Mouse (Mus musculus): Measurements from ENCODE around the gene AC170998.1. TPM values are rescaled to one million over a fixed set of nuclear protein-coding genes. Genes with fewer than 3 reads are reported as not detected.

The AC170998.1 gene
- polyA plus RNA-seq, 1 experiment from 2014 or later, result 1.0 TPM

DNA sequence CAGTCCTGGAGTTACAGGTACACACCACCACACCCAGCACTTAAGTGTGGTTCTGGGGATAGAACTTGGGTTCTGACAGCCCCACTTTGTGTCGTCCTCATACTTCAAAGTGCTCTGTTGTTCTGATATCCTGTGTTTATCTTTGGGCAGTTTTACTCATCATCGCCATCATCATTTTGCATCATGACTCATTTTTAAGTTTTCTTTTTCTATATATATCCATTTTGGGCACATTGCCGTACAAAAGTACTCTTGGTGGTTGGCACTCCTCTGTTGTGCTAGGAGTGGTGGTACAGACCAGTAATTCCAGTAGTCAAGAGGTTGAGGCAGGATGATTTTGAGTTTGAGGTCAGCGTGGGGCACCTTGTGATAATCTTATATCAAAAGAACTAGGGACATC is 24.7 kb upstream of the AC170998.1 start:
- TF ChIP-seq CTCF (IDR thresholded peaks at IDR 0.05; ENCODE audit: low read depth), result no peak
- no peak for TF ChIP-seq EP300 (optimal IDR thresholded peaks at IDR 0.05)

GRCm38 (mm10) chr17:28701737-28702136 is 24.1 kb upstream of the AC170998.1 start:
- no peak overlapping the region for H3K27ac ChIP-seq (replicated peaks)
- H3K4me1 ChIP-seq (replicated peaks; ENCODE audit: control insufficient read depth, insufficient read depth), result peaks cover 2% of the 10 kb centered on the region

More for the DNA sequence above, 24.7 kb upstream of the AC170998.1 start:
- ATAC-seq (ENCODE audit: low FRiP score, low TSS enrichment) (no peak), DNase-seq (ENCODE audit: low spot score) (no peak)
- no peak overlapping the region for H3K27ac ChIP-seq (replicated peaks)
- H3K27me3 ChIP-seq (ENCODE audit: control insufficient read depth, insufficient read depth, low read length), result no peaks in the 10 kb centered on the region
- H3K36me3 ChIP-seq (ENCODE audit: control insufficient read depth, insufficient read depth, low read length), result no peaks in the 10 kb centered on the region
- no peak overlapping the region for H3K4me3 ChIP-seq (ENCODE audit: low read depth, low read length)
- no peak overlapping the region for H3K9ac ChIP-seq (ENCODE audit: low read length)
- H3K4me2 ChIP-seq (replicated peaks; ENCODE audit: low read depth), result no peak overlapping the region
- 86% methylated on average over 4 of the region's 4 CpGs for WGBS
- H3K4me1 ChIP-seq (replicated peaks; ENCODE audit: control insufficient read depth, insufficient read depth), result peaks cover 7% of the 10 kb centered on the region
- H3K9me3 ChIP-seq (ENCODE audit: control insufficient read depth, low read length), result no peaks in the 10 kb centered on the region

GRCm38 (mm10) chr17:28702646-28703045 is 23.2 kb upstream of the AC170998.1 start:
- H3K9ac ChIP-seq (ENCODE audit: low read length), result no peak overlapping the region
- no peak for DNase-seq (ENCODE audit: low spot score)
- 59% methylated on average over 2 of the region's 2 CpGs for WGBS

More at GRCm38 (mm10) chr17:28701737-28702136, 24.1 kb upstream of the AC170998.1 start:
- ATAC-seq (ENCODE audit: low FRiP score, low TSS enrichment) (peak; percentile 27; the same call in 1 of the 2 replicates), DNase-seq (ENCODE audit: low spot score) (peak; percentile 31)
- H3K4me2 ChIP-seq (replicated peaks; ENCODE audit: low read depth), result no peak overlapping the region
- TF ChIP-seq EP300 (optimal IDR thresholded peaks at IDR 0.05) (no peak), CTCF (IDR thresholded peaks at IDR 0.05; ENCODE audit: low read depth) (no peak)
- H3K36me3 ChIP-seq (ENCODE audit: control insufficient read depth, insufficient read depth, low read length), result no peaks in the 10 kb centered on the region
- no peaks in the 10 kb centered on the region for H3K9me3 ChIP-seq (ENCODE audit: control insufficient read depth, low read length)
- H3K27me3 ChIP-seq (ENCODE audit: control insufficient read depth, insufficient read depth, low read length), result no peaks in the 10 kb centered on the region
- WGBS, result 68% methylated on average over 3 of the region's 3 CpGs
- no peak overlapping the region for H3K4me3 ChIP-seq (ENCODE audit: low read depth, low read length)
- H3K9ac ChIP-seq (ENCODE audit: low read length), result no peak overlapping the region

GRCm38 (mm10) chr17:28706697-28707096 is 19.2 kb upstream of the AC170998.1 start:
- H3K36me3 ChIP-seq (ENCODE audit: control insufficient read depth, insufficient read depth, low read length), result no peaks in the 10 kb centered on the region
- ATAC-seq (ENCODE audit: low FRiP score, low TSS enrichment), result no peak
- no peaks in the 10 kb centered on the region for H3K27me3 ChIP-seq (ENCODE audit: control insufficient read depth, insufficient read depth, low read length)
- no peaks in the 10 kb centered on the region for H3K9me3 ChIP-seq (ENCODE audit: control insufficient read depth, low read length)
- H3K27ac ChIP-seq (replicated peaks), result no peak overlapping the region
- no peak overlapping the region for H3K4me3 ChIP-seq (ENCODE audit: low read depth, low read length)
- no peak overlapping the region for H3K4me2 ChIP-seq (replicated peaks; ENCODE audit: low read depth)
- TF ChIP-seq EP300 (optimal IDR thresholded peaks at IDR 0.05) (no peak), CTCF (IDR thresholded peaks at IDR 0.05; ENCODE audit: low read depth) (no peak)
- DNase-seq (ENCODE audit: low spot score), result no peak
- no peaks in the 10 kb centered on the region for H3K4me1 ChIP-seq (replicated peaks; ENCODE audit: control insufficient read depth, insufficient read depth)
- WGBS, result 45% methylated on average over 1 of the region's 1 CpGs
- no peak overlapping the region for H3K9ac ChIP-seq (ENCODE audit: low read length)

More at GRCm38 (mm10) chr17:28702646-28703045, 23.2 kb upstream of the AC170998.1 start:
- Histone ChIP-seq H3K36me3 (ENCODE audit: control insufficient read depth, insufficient read depth, low read length) (no peaks in the 10 kb centered on the region), H3K27ac (replicated peaks) (no peak overlapping the region), H3K27me3 (ENCODE audit: control insufficient read depth, insufficient read depth, low read length) (no peaks in the 10 kb centered on the region), H3K9me3 (ENCODE audit: control insufficient read depth, low read length) (no peaks in the 10 kb centered on the region), H3K4me2 (replicated peaks; ENCODE audit: low read depth) (no peak overlapping the region), H3K4me1 (replicated peaks; ENCODE audit: control insufficient read depth, insufficient read depth) (no peaks in the 10 kb centered on the region; the same call in 1 of the 2 replicates), H3K4me3 (ENCODE audit: low read depth, low read length) (no peak overlapping the region)
- ATAC-seq (ENCODE audit: low FRiP score, low TSS enrichment), result no peak
- TF ChIP-seq EP300 (optimal IDR thresholded peaks at IDR 0.05) (no peak), CTCF (IDR thresholded peaks at IDR 0.05; ENCODE audit: low read depth) (no peak)

GRCm38 (mm10) chr17:28707136-28707627 is 18.7 kb upstream of the AC170998.1 start:
- H3K9me3 ChIP-seq (ENCODE audit: control insufficient read depth, low read length), result no peaks in the 10 kb centered on the region
- TF ChIP-seq CTCF (IDR thresholded peaks at IDR 0.05; ENCODE audit: low read depth) (no peak), EP300 (optimal IDR thresholded peaks at IDR 0.05) (no peak)
- no peak overlapping the region for H3K4me3 ChIP-seq (ENCODE audit: low read depth, low read length)
- DNase-seq (ENCODE audit: low spot score) (no peak), ATAC-seq (ENCODE audit: low FRiP score, low TSS enrichment) (no peak)
- H3K4me2 ChIP-seq (replicated peaks; ENCODE audit: low read depth), result no peak overlapping the region
- WGBS, result 76% methylated on average over 3 of the region's 3 CpGs
- no peaks in the 10 kb centered on the region for H3K4me1 ChIP-seq (replicated peaks; ENCODE audit: control insufficient read depth, insufficient read depth)
- H3K27me3 ChIP-seq (ENCODE audit: control insufficient read depth, insufficient read depth, low read length), result no peaks in the 10 kb centered on the region
- H3K27ac ChIP-seq (replicated peaks), result no peak overlapping the region
- no peaks in the 10 kb centered on the region for H3K36me3 ChIP-seq (ENCODE audit: control insufficient read depth, insufficient read depth, low read length)
- H3K9ac ChIP-seq (ENCODE audit: low read length), result no peak overlapping the region

GRCm38 (mm10) chr17:28707816-28708215 is 18.1 kb upstream of the AC170998.1 start:
- DNase-seq (ENCODE audit: low spot score) (no peak), ATAC-seq (ENCODE audit: low FRiP score, low TSS enrichment) (no peak)
- Histone ChIP-seq H3K4me2 (replicated peaks; ENCODE audit: low read depth) (no peak overlapping the region), H3K4me1 (replicated peaks; ENCODE audit: control insufficient read depth, insufficient read depth) (no peaks in the 10 kb centered on the region), H3K9ac (ENCODE audit: low read length) (no peak overlapping the region), H3K27ac (replicated peaks) (no peak overlapping the region), H3K36me3 (ENCODE audit: control insufficient read depth, insufficient read depth, low read length) (no peaks in the 10 kb centered on the region), H3K9me3 (ENCODE audit: control insufficient read depth, low read length) (no peaks in the 10 kb centered on the region), H3K4me3 (ENCODE audit: low read depth, low read length) (no peak overlapping the region), H3K27me3 (ENCODE audit: control insufficient read depth, insufficient read depth, low read length) (no peaks in the 10 kb centered on the region)
- no peak for TF ChIP-seq EP300 (optimal IDR thresholded peaks at IDR 0.05)
- TF ChIP-seq CTCF (IDR thresholded peaks at IDR 0.05; ENCODE audit: low read depth), result no peak
- WGBS, result 74% methylated on average over 2 of the region's 2 CpGs

Data from stomach, postnatal 0 days (tissue).